Mouse (Mus musculus) CH12.LX (cell line): ENCODE data around the gene Wasf3.

Source experiments
- BHLHE40 ChIP-seq: IDR thresholded peaks from 2 replicates; pipeline ENCODE4 v1.6.1; 2011; ENCODE audit warnings: mild to moderate bottlenecking, low read depth, low read length, improper control_type of control experiment
- CHD1 ChIP-seq: IDR thresholded peaks from 2 replicates; pipeline ENCODE4 v1.6.1; 2012; ENCODE audit warnings: low read depth, low read length, improper control_type of control experiment, inconsistent platforms
- CTCF ChIP-seq, 2 experiments: IDR thresholded peaks in 1 of 2; conservative IDR thresholded peaks in 1 of 2; 2 replicates each; pipeline ENCODE4 v1.5.1; 2011 to 2012; ENCODE audit warnings: low read depth in 2 of 2, low read length in 2 of 2, improper control_type of control experiment in 1 of 2, inconsistent platforms in 1 of 2, mild to moderate bottlenecking in 1 of 2, moderate library complexity in 1 of 2
- E2F4 ChIP-seq: IDR thresholded peaks from 2 replicates; pipeline ENCODE4 v1.6.1; 2011; ENCODE audit warnings: low read depth, low read length, improper control_type of control experiment; ENCODE audit not compliant: insufficient replicate concordance
- JUN ChIP-seq: IDR thresholded peaks from 2 replicates; pipeline ENCODE4 v1.6.1; 2011; ENCODE audit warnings: low read depth, mild to moderate bottlenecking, low read length, improper control_type of control experiment, moderate library complexity; ENCODE audit not compliant: insufficient read depth
- MYC ChIP-seq: IDR thresholded peaks from 2 replicates; pipeline ENCODE4 v1.6.1; 2011; ENCODE audit warnings: low read depth, mild to moderate bottlenecking, improper control_type of control experiment, low read length
- TCF12 ChIP-seq: IDR thresholded peaks from 2 replicates; pipeline ENCODE4 v1.6.1; 2014; ENCODE audit warnings: low read depth, mild to moderate bottlenecking, inconsistent platforms, low read length, improper control_type of control experiment

DNA sequence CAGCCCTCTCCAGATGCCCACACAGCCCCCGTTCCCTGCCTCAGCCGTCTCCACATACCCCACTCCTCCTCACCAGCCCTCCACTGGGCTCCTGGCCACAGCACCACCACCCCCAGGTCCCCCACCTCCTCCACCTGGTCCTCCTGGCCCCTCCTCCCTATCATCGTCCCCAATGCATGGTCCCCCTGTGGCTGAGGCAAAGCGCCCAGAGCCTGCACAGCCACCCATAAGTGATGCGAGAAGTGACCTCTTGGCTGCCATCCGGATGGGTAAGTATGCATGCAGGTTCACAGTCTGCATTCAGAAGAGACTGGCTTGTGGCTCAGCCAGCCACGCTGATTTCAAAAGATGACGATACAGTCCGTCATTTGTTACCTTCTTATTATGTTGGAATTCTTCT is 83.5 kb downstream of the Wasf3 start:
- no peak for TF ChIP-seq JUN
- no peak for TF ChIP-seq TCF12
- TF ChIP-seq CTCF (conservative IDR thresholded peaks at IDR 0.05 in 1 of 2, IDR thresholded peaks at IDR 0.05 in 1 of 2; ENCODE audit: low read depth in 2 of 2, low read length in 2 of 2) = no peak
- no peak for TF ChIP-seq MYC
- no peak for TF ChIP-seq CHD1
- TF ChIP-seq BHLHE40 = no peak
- no peak for TF ChIP-seq E2F4
